Mouse (Mus musculus): ENCODE data around the gene Ppm1l. TPM values are rescaled to one million over a fixed set of nuclear protein-coding genes. Genes with fewer than 3 reads are reported as not detected.

Gene Ppm1l
- 22.6 and 23.9 TPM in 2 replicates for polyA plus RNA-seq (2015; fragmentation: Nextera tagmentation; extraction: Ambion mirVana)

DNA sequence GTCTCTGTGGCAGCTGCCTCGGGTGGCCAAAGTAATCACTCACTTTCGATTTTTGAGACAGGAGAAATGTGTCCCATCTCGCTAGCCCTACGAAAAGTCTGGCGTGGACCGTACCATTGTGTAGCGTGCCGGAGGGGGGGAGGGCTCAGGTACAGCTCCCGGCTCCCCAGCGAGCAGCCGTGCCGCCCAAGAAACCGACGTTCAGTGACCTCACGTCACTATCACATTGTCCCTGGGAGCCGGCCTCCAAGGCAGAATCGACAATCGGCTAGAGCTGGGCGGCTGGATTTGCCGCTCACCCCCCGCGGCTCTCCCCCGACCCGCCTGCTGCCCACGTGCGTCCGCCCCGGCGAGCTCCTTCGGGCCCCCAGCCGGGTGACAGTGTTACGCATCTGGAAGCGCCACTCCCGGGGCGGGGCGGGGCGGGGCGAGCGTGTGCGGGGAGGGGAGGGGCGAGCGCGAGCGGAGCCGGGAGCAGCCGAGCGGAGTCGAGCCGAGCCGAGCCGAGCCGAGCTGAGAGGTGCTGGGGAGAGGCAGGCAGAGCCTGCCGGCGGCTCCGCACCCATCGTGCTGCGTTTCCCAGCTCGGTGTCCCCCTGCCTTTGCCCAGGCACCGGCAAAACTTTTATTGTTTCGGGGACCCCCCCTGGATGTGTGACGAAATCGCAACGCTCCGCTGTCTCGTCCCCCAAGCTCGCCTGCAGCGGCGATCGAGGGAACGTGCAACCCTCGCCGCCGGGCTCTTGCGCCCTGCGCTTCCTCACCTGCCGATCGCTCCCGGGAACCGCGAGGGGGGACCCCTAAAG lies at the start of gene Ppm1l:
Ppm1l (plus strand) TSS at position 471 of the 805 bp plus-strand sequence.
- H3K9ac ChIP-seq: peak within 1 kb of the TSS; percentile 92
- H3K4me2 ChIP-seq: peak within 1 kb of the TSS; percentile 99
- H3K4me1 ChIP-seq (replicated peaks): peaks cover 44% of the 10 kb centered on the region
- H3K27ac ChIP-seq: peak within 1 kb of the TSS; percentile 94
- WGBS: under 1% methylated on average over 70 of the region's 80 CpGs
- no peaks in the 10 kb centered on the region for H3K27me3 ChIP-seq
- H3K4me3 ChIP-seq: peak within 1 kb of the TSS; percentile 83
- ATAC-seq (ENCODE audit: low FRiP score): peak; percentile 98
- H3K36me3 ChIP-seq: no peaks in the 10 kb centered on the region
- H3K9me3 ChIP-seq: no peaks in the 10 kb centered on the region

DNA sequence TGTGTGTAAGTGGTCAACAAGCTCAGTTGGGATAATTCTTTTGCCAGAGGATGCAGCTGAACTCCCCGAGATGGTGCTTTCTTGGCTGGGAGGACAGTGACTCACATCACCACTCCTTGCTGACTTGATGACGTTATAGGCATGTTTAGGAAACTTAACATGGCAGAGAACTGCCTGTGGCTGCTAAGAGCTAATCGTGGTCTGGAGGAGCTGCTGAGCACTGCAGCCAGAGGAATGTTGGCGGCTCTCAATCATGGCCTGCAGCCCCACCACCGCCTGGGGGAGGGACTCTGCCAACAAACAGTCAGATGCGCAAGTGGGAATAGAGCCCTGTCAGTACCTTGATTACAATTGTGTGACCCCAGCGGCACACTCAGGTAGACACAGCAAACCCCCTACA lies 44.8 kb upstream of the Ppm1l start:
- H3K27ac ChIP-seq: no peak overlapping the region
- H3K36me3 ChIP-seq: no peaks in the 10 kb centered on the region
- ATAC-seq (ENCODE audit: low FRiP score): no peak
- H3K4me1 ChIP-seq (replicated peaks): peaks cover 8% of the 10 kb centered on the region
- H3K4me2 ChIP-seq: no peak overlapping the region
- H3K27me3 ChIP-seq: no peaks in the 10 kb centered on the region
- no peak overlapping the region for H3K9ac ChIP-seq
- H3K9me3 ChIP-seq: no peaks in the 10 kb centered on the region
- WGBS: 86% methylated on average over 7 of the region's 7 CpGs
- no peak overlapping the region for H3K4me3 ChIP-seq

DNA sequence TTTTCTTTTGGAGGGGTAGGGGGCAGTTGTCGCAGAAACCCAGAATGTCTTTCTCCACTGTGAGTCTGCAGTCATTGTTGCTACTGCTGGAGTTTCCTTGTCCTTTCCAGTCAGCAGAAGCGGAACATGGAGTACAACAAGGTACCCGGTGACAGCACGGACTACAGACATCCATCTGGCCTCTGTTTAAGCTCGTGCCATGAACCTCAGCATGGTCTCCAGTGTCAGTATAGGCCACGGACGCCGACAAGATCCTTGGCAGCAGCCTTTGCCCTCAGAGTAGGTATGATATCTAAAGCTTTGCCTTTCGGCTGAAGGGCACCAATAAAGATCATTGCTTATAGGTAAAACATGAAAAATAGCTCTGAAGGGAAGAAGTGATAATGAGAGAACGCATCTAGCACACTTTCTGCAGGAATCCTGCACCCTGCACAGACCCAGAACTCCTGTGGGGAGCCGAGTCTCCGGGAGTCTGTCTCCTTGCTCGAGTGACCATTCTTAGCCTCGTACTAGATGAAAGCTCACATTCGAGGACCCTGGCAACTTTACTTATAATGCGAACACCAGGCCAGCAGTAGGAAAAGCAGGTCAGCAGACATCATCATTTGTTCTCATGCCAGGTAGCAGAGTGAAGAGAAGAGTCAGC lies 42.5 kb upstream of the Ppm1l start:
- Histone ChIP-seq H3K4me2 (no peak overlapping the region), H3K4me1 (replicated peaks) (peaks cover 8% of the 10 kb centered on the region), H3K9ac (no peak overlapping the region), H3K9me3 (peaks cover 4% of the 10 kb centered on the region; the same call in 1 of the 2 replicates), H3K4me3 (no peak overlapping the region), H3K27me3 (no peaks in the 10 kb centered on the region), H3K27ac (no peak overlapping the region), H3K36me3 (no peaks in the 10 kb centered on the region)
- WGBS: 84% methylated on average over 16 of the region's 16 CpGs
- peak; percentile 46 for ATAC-seq (ENCODE audit: low FRiP score)

- Histone ChIP-seq H3K4me2 (no peak overlapping the region), H3K4me3 (no peak overlapping the region), H3K36me3 (no peaks in the 10 kb centered on the region), H3K27me3 (no peaks in the 10 kb centered on the region), H3K9me3 (peaks cover 4% of the 10 kb centered on the region; the same call in 1 of the 2 replicates), H3K4me1 (replicated peaks) (peaks cover 8% of the 10 kb centered on the region), H3K27ac (no peak overlapping the region), H3K9ac (no peak overlapping the region)
- ATAC-seq (ENCODE audit: low FRiP score): peak; percentile 84
- 52% methylated on average over 15 of the region's 15 CpGs for WGBS
Measured at GRCm38 (mm10) chr3:69274664-69275312, 41.9 kb upstream of the Ppm1l start.

GRCm38 (mm10) chr3:69278648-69279047 lies 38.0 kb upstream of the Ppm1l start:
- WGBS: 90% methylated on average over 6 of the region's 6 CpGs
- no peak overlapping the region for H3K4me2 ChIP-seq
- H3K4me1 ChIP-seq (replicated peaks): peaks cover 8% of the 10 kb centered on the region
- no peaks in the 10 kb centered on the region for H3K27me3 ChIP-seq
- H3K27ac ChIP-seq: no peak overlapping the region
- ATAC-seq (ENCODE audit: low FRiP score): no peak
- no peak overlapping the region for H3K4me3 ChIP-seq
- H3K36me3 ChIP-seq: no peaks in the 10 kb centered on the region
- peaks cover 4% of the 10 kb centered on the region; the same call in 1 of the 2 replicates for H3K9me3 ChIP-seq
- no peak overlapping the region for H3K9ac ChIP-seq

GRCm38 (mm10) chr3:69282406-69282805 lies 34.3 kb upstream of the Ppm1l start:
- Histone ChIP-seq H3K27me3 (no peaks in the 10 kb centered on the region), H3K4me3 (no peak overlapping the region), H3K9ac (no peak overlapping the region), H3K9me3 (peaks cover 4% of the 10 kb centered on the region; the same call in 1 of the 2 replicates), H3K36me3 (no peaks in the 10 kb centered on the region), H3K4me1 (replicated peaks) (peaks cover 3% of the 10 kb centered on the region; the same call in 1 of the 2 replicates), H3K27ac (no peak overlapping the region), H3K4me2 (no peak overlapping the region)
- ATAC-seq (ENCODE audit: low FRiP score): no peak
- WGBS: 81% methylated on average over 9 of the region's 9 CpGs

DNA sequence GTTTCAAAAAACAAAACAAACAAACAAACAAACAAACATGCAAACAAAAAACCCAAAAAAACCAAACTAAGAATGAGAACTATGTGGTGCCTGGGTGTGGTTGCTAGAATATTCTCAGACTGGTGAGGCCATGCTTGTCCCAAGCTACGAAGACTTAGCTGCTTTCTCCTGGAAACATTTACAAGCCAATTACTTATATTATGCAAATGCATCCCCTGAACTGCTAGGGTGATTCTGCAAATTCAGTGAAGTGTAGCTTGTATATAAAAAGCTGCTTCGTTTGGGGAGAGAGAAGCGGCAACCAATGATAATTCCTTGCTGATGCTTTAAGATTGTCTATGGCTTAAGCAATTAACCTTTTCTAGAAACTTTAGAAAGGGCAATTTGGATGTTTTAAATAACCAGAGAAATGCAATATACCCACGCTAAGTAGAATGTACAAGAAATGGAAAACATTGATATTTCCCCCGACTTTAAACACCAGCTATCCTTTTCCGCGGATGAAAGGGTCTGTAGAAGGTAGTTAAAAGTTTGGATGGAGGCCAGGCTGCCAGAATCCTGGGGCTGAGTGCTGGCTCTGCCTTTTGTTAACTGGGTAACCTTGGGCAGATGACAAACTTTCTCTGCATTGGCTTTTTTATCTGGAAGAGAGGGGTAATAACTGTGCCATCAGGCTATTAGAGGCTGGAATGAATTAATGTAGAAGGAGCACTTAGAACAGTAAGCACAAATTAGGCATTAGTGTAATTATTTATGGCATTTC lies 33.4 kb upstream of the Ppm1l start:
- 58% methylated on average over 7 of the region's 7 CpGs for WGBS
- Histone ChIP-seq H3K9me3 (no peaks in the 10 kb centered on the region), H3K4me1 (replicated peaks) (peaks cover 3% of the 10 kb centered on the region; the same call in 1 of the 2 replicates), H3K4me3 (no peak overlapping the region), H3K36me3 (no peaks in the 10 kb centered on the region), H3K27ac (no peak overlapping the region), H3K4me2 (no peak overlapping the region), H3K9ac (no peak overlapping the region), H3K27me3 (no peaks in the 10 kb centered on the region)
- peak; percentile 43; the same call in 1 of the 2 replicates for ATAC-seq (ENCODE audit: low FRiP score)

DNA sequence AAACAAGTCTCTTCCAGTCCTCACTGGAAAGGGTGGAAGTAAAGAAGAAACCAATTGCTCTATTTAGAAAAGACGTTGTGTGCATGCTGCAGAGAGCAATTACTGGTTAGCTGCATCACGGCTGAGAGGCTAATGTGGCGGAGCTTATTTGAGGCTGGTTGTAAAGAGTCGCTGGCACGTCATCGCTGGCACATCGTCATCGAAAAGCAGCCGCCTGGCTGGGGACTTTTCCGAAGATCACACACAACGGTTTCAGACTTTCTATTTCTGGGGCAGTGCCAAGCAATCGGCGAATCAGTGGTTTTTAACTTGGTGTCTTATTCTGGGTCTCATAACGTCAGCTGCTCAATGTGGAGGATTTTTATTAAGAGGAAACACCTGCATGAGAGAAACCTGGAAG lies 26.8 kb upstream of the Ppm1l start:
- Histone ChIP-seq H3K4me3 (no peak overlapping the region), H3K36me3 (no peaks in the 10 kb centered on the region), H3K4me2 (peak overlapping the region; percentile 25), H3K27ac (peak overlapping the region; percentile 55; the same call in 1 of the 2 replicates), H3K9ac (no peak overlapping the region), H3K27me3 (no peaks in the 10 kb centered on the region), H3K4me1 (replicated peaks) (0 out of 2 replicates have a peak, but pooled peaks cover 14% of the 10 kb centered on the region), H3K9me3 (no peaks in the 10 kb centered on the region)
- WGBS: 60% methylated on average over 14 of the region's 14 CpGs
- peak; percentile 75 for ATAC-seq (ENCODE audit: low FRiP score)

DNA sequence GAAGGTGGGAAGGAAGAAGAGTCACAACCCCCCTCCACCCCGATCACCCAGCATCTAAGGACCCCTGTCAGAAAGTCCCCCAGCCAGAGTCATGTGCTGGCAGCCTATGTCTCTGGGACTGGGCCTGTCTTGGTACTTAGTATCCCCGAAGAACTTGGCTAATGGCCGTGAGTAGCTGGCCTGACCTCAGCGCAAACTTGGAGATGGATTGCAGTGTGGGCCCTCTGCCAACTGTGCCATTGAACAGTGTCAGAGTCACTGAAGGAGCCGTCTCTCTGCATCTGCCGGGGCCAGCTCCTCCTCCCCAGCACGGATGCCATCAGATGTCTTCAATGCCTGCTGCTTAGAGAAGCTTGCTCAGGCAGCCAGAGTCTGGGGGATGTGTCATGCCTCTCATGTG lies 26.4 kb upstream of the Ppm1l start:
- Histone ChIP-seq H3K36me3 (no peaks in the 10 kb centered on the region), H3K4me1 (replicated peaks) (0 out of 2 replicates have a peak, but pooled peaks cover 14% of the 10 kb centered on the region), H3K9ac (no peak overlapping the region), H3K9me3 (no peaks in the 10 kb centered on the region), H3K27ac (peak overlapping the region; percentile 55; the same call in 1 of the 2 replicates), H3K27me3 (no peaks in the 10 kb centered on the region), H3K4me2 (peak overlapping the region; percentile 25), H3K4me3 (no peak overlapping the region)
- WGBS: 52% methylated on average over 7 of the region's 7 CpGs
- ATAC-seq (ENCODE audit: low FRiP score): peak; percentile 92

DNA sequence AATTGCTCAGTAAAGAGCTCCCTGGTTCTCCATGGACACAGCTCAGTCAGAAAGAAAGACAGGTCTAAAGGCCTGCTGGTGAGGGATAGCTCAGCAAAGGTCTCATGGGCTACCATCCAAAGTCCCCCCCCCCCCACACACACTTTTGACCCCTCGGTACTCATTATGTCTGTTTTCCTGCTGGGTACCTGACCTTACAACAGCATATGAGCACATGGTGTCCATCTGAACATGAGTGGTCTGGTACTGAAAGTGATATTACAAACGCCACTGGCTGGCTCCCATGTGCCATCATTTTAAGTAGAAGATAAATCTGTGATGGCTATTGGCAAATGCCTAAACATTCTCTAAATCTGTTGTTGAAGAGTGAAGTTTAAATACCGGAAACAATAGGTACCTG lies 25.8 kb upstream of the Ppm1l start:
- WGBS: 83% methylated on average over 3 of the region's 3 CpGs

DNA sequence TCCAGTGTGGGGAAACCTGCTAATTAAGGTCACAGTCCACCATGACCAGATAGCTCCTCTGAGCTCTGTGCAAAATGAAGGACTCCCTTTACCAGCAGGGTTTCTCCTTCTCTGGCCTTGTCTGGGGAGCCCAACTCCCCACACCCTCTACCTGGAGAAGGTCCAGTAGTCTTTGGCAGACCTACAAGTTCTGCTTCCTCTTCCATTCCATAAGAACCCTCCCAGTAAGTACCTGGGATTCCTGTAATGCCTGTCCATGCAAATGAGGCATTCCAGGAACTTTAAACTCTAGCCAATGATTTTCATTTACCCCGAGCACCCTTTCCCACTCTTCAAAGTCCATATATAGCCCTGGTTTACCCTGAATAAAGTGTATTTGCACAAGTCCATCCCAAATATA lies 24.0 kb upstream of the Ppm1l start:
- 85% methylated on average over 1 of the region's 1 CpGs for WGBS

More for the DNA sequence above, 25.8 kb upstream of the Ppm1l start:
- Histone ChIP-seq H3K4me2 (no peak overlapping the region), H3K4me1 (replicated peaks) (0 out of 2 replicates have a peak, but pooled peaks cover 14% of the 10 kb centered on the region), H3K27me3 (no peaks in the 10 kb centered on the region), H3K36me3 (no peaks in the 10 kb centered on the region), H3K9ac (no peak overlapping the region), H3K27ac (no peak overlapping the region), H3K9me3 (no peaks in the 10 kb centered on the region), H3K4me3 (no peak overlapping the region)
- peak; percentile 52 for ATAC-seq (ENCODE audit: low FRiP score)

More for the DNA sequence above, 24.0 kb upstream of the Ppm1l start:
- Histone ChIP-seq H3K27ac (no peak overlapping the region), H3K9ac (no peak overlapping the region), H3K27me3 (no peaks in the 10 kb centered on the region), H3K4me2 (no peak overlapping the region), H3K9me3 (no peaks in the 10 kb centered on the region), H3K36me3 (no peaks in the 10 kb centered on the region), H3K4me1 (replicated peaks) (0 out of 2 replicates have a peak, but pooled peaks cover 14% of the 10 kb centered on the region), H3K4me3 (no peak overlapping the region)
- no peak for ATAC-seq (ENCODE audit: low FRiP score)
